Mouse (Mus musculus) neural tube, embryonic 10.5 days (tissue): Measurements from ENCODE around the gene Ablim1.

Source experiments
- DNase-seq: peaks from one replicate; pipeline ENCODE4 v3.0.0-alpha.2; 2017; ENCODE audit warnings: low spot score; ENCODE audit errors: extremely low spot score

The Ablim1 gene

GRCm38 (mm10) chr19:57103360-57103958, 211.3 kb downstream of the Ablim1 start:
- no peak for DNase-seq

GRCm38 (mm10) chr19:57101986-57102385, 212.7 kb downstream of the Ablim1 start:
- DNase-seq, result no peak

- no peak for DNase-seq
These were observed 213.8 kb downstream of the Ablim1 start for GRCm38 (mm10) chr19:57100753-57101446.

GRCm38 (mm10) chr19:57099986-57100385, 214.7 kb downstream of the Ablim1 start:
- no peak for DNase-seq

GRCm38 (mm10) chr19:57099094-57099357, 215.7 kb downstream of the Ablim1 start:
- DNase-seq, result no peak

GRCm38 (mm10) chr19:57098241-57099093, 216.3 kb downstream of the Ablim1 start:
- no peak for DNase-seq

- DNase-seq, result no peak
These were observed 219.4 kb downstream of the Ablim1 start for GRCm38 (mm10) chr19:57095340-57095739.

GRCm38 (mm10) chr19:57093698-57094004, 221.1 kb downstream of the Ablim1 start:
- DNase-seq, result no peak

GRCm38 (mm10) chr19:57092958-57093697, 221.6 kb downstream of the Ablim1 start:
- no peak for DNase-seq

GRCm38 (mm10) chr19:57091278-57091677, 223.4 kb downstream of the Ablim1 start:
- DNase-seq, result no peak

- no peak for DNase-seq
These were observed 225.8 kb downstream of the Ablim1 start for GRCm38 (mm10) chr19:57088804-57089369.

- DNase-seq, result no peak
These were observed 230.1 kb downstream of the Ablim1 start for GRCm38 (mm10) chr19:57084520-57085166.

GRCm38 (mm10) chr19:57083887-57084286, 230.8 kb downstream of the Ablim1 start:
- no peak for DNase-seq

GRCm38 (mm10) chr19:57083183-57083555, 231.6 kb downstream of the Ablim1 start:
- DNase-seq, result no peak

GRCm38 (mm10) chr19:57082454-57083182, 232.1 kb downstream of the Ablim1 start:
- no peak for DNase-seq

- no peak for DNase-seq
These were observed 233.2 kb downstream of the Ablim1 start for GRCm38 (mm10) chr19:57081536-57081935.

GRCm38 (mm10) chr19:57079606-57079981, 235.1 kb downstream of the Ablim1 start:
- no peak for DNase-seq

- DNase-seq, result no peak
These were observed 235.7 kb downstream of the Ablim1 start for GRCm38 (mm10) chr19:57078867-57079605.

- DNase-seq, result no peak
These were observed 236.7 kb downstream of the Ablim1 start for GRCm38 (mm10) chr19:57077826-57078699.
